Mouse (Mus musculus) megakaryocyte, embryonic 14.5 days (primary cell): ENCODE measurements at regions not wholly inside any gene's neighbourhood (a gene's known extent, or its start where the extent isn't known, plus 50 kb on each side); places are given as distances from the start of the nearest gene placed in this dataset.

ENCODE experiments used
- FLI1 ChIP-seq: IDR thresholded peaks from 2 replicates; pipeline ENCODE4 v1.6.1; 2012; ENCODE audit warnings: low read length, inconsistent platforms, mixed read lengths
- GATA1 ChIP-seq: IDR thresholded peaks from 3 replicates; pipeline ENCODE4 v1.6.1; 2012; ENCODE audit warnings: mixed read lengths, low read length, inconsistent platforms, borderline replicate concordance

GRCm38 (mm10) chr2:61454311-61454728 lies 124.1 kb upstream of the Tank start:
- TF ChIP-seq GATA1 (no peak), FLI1 (no peak)
